Comparison of ENCODE assay signal across 7 mouse cellular contexts in the genomic region with DNA sequence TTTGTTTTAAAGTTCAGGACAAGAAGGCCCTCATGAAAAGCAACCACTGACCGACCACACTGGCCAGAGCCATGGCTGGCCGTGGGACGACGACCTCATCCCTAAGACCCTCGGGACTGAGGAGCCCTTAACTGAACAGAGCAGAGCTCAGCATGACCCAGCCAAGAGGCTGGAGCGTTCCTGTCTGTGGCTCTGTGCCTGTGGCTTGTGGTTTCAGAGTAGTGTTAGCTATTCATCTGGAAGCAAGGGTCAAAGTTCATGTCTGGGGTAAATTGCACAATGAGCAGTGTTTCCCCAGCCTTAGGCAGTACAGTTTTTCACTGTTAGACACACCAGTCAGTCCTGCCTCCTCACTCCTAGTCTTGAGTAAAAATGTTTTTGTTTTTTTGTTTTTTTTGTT. TPM values are rescaled to one million over a fixed set of nuclear protein-coding genes. Genes with fewer than 3 reads are reported as not detected.
A peak's percentile ranks its signal among the peaks of the same experiment; 100 is the strongest.
DNase-seq lines count a peak whose midpoint lies in the region; ATAC-seq lines count a peak whose summit lies in the region.

No protein-coding gene starts in this region.

- DNase-seq in liver, result peak; percentile 41
- DNase-seq in neural tube, embryonic 11.5 days (ENCODE audit: low spot score), result peak; percentile 48
- DNase-seq in left cerebral cortex, postnatal 4 days, result no peak
- no peak for DNase-seq in left cerebral cortex, adult 9 months (ENCODE audit: low spot score in 2 of 2)

- ATAC-seq in midbrain, embryonic 12.5 days (ENCODE audit: low FRiP score, low read depth), result no peak
- no peak for ATAC-seq in midbrain, embryonic 15.5 days (replicated peaks)
- ATAC-seq in embryonic facial prominence, embryonic 12.5 days (ENCODE audit: insufficient number of reproducible peaks, insufficient read depth, low FRiP score, low TSS enrichment), result no peak; the same call in 1 of the 2 replicates
- ATAC-seq in neural tube, embryonic 11.5 days (ENCODE audit: insufficient read depth, low FRiP score, low TSS enrichment), result no peak

- H3K4me1 ChIP-seq in midbrain, embryonic 12.5 days, result peaks cover 32% of the 10 kb centered on the region
- peaks cover 22% of the 10 kb centered on the region for H3K4me1 ChIP-seq in midbrain, embryonic 15.5 days
- H3K4me1 ChIP-seq in embryonic facial prominence, embryonic 12.5 days, result peaks cover 21% of the 10 kb centered on the region
- H3K4me1 ChIP-seq in neural tube, embryonic 11.5 days (ENCODE audit: control insufficient read depth, insufficient read depth, low read length), result peaks cover 27% of the 10 kb centered on the region

- no peak overlapping the region for H3K4me3 ChIP-seq in midbrain, embryonic 12.5 days
- no peak overlapping the region for H3K4me3 ChIP-seq in midbrain, embryonic 15.5 days
- no peak overlapping the region for H3K4me3 ChIP-seq in embryonic facial prominence, embryonic 12.5 days
- no peak overlapping the region for H3K4me3 ChIP-seq in neural tube, embryonic 11.5 days (ENCODE audit: low read depth, low read length)

- no peaks in the 10 kb centered on the region for H3K27me3 ChIP-seq in midbrain, embryonic 12.5 days
- H3K27me3 ChIP-seq in midbrain, embryonic 15.5 days (replicated peaks), result no peaks in the 10 kb centered on the region
- no peaks in the 10 kb centered on the region for H3K27me3 ChIP-seq in embryonic facial prominence, embryonic 12.5 days
- H3K27me3 ChIP-seq in neural tube, embryonic 11.5 days (ENCODE audit: control insufficient read depth, insufficient read depth, low read length), result no peaks in the 10 kb centered on the region

- peaks cover 6% of the 10 kb centered on the region for H3K36me3 ChIP-seq in midbrain, embryonic 12.5 days
- H3K36me3 ChIP-seq in midbrain, embryonic 15.5 days (replicated peaks), result no peaks in the 10 kb centered on the region
- H3K36me3 ChIP-seq in embryonic facial prominence, embryonic 12.5 days, result peaks cover 17% of the 10 kb centered on the region; the same call in 1 of the 2 replicates
- H3K36me3 ChIP-seq in neural tube, embryonic 11.5 days (ENCODE audit: control insufficient read depth, insufficient read depth, low read length), result 0 out of 2 replicates have a peak, but pooled peaks cover 2% of the 10 kb centered on the region

- WGBS in midbrain, embryonic 12.5 days, result 8% methylated on average over 6 of the region's 6 CpGs
- WGBS in midbrain, embryonic 15.5 days, result 18% methylated on average over 6 of the region's 6 CpGs
- WGBS in embryonic facial prominence, embryonic 12.5 days, result 7% methylated on average over 6 of the region's 6 CpGs
- WGBS in neural tube, embryonic 11.5 days, result 12% methylated on average over 6 of the region's 6 CpGs

- no peak overlapping the region for H3K4me2 ChIP-seq in midbrain, embryonic 12.5 days (replicated peaks)
- no peak overlapping the region for H3K4me2 ChIP-seq in midbrain, embryonic 15.5 days
- no peak overlapping the region for H3K4me2 ChIP-seq in embryonic facial prominence, embryonic 12.5 days (replicated peaks)
- no peak overlapping the region for H3K4me2 ChIP-seq in neural tube, embryonic 11.5 days (ENCODE audit: low read depth)

- H3K27ac ChIP-seq in midbrain, embryonic 12.5 days (replicated peaks), result peak overlapping the region; percentile 22; the same call in 1 of the 2 replicates
- H3K27ac ChIP-seq in midbrain, embryonic 15.5 days, result no peak overlapping the region
- H3K27ac ChIP-seq in embryonic facial prominence, embryonic 12.5 days, result peak overlapping the region; percentile 54; the same call in 1 of the 2 replicates
- H3K27ac ChIP-seq in neural tube, embryonic 11.5 days (ENCODE audit: low read depth, low read length), result no peak overlapping the region

- H3K9ac ChIP-seq in midbrain, embryonic 12.5 days (replicated peaks), result no peak overlapping the region
- no peak overlapping the region for H3K9ac ChIP-seq in midbrain, embryonic 15.5 days
- H3K9ac ChIP-seq in embryonic facial prominence, embryonic 12.5 days, result no peak overlapping the region
- H3K9ac ChIP-seq in neural tube, embryonic 11.5 days (ENCODE audit: low read length), result no peak overlapping the region

- intact Hi-C loops in left cerebral cortex, postnatal 4 days (cut with DNase I), result no loop called here

- H3K9me3 ChIP-seq in midbrain, embryonic 12.5 days, result no peaks in the 10 kb centered on the region
- H3K9me3 ChIP-seq in midbrain, embryonic 15.5 days, result no peaks in the 10 kb centered on the region
- H3K9me3 ChIP-seq in embryonic facial prominence, embryonic 12.5 days, result no peaks in the 10 kb centered on the region
- no peaks in the 10 kb centered on the region for H3K9me3 ChIP-seq in neural tube, embryonic 11.5 days (ENCODE audit: control insufficient read depth, low read length)

RNA-seq across cellular contexts. Expression of gene H1fx, which starts 11.3 kb away (rescaled TPM):
- polyA plus RNA-seq in midbrain, embryonic 12.5 days (2016; fragmentation: Nextera tagmentation; extraction: Ambion mirVana), result 81.7 and 87.7 TPM in 2 replicates
- 38.7 and 43.4 TPM in 2 replicates for polyA plus RNA-seq in midbrain, embryonic 15.5 days (2015; fragmentation: Nextera tagmentation; extraction: Ambion mirVana)
- polyA plus RNA-seq in embryonic facial prominence, embryonic 12.5 days (2016; fragmentation: Nextera tagmentation; extraction: Ambion mirVana), result 88.3 and 117 TPM in 2 replicates
- 91.9 and 92.1 TPM in 2 replicates for polyA plus RNA-seq in neural tube, embryonic 11.5 days (2014; fragmentation: Nextera tagmentation; extraction: Ambion mirVana)
- total RNA-seq in left cerebral cortex, postnatal 4 days (2021), result 10 to 100 TPM; 81.6 to 87.7 TPM

RNA-seq across cellular contexts. Expression of gene Rab7, which starts 52.3 kb away (rescaled TPM):
- polyA plus RNA-seq in midbrain, embryonic 12.5 days (2016; fragmentation: Nextera tagmentation; extraction: Ambion mirVana), result 209 and 214 TPM in 2 replicates
- 344 and 347 TPM in 2 replicates for polyA plus RNA-seq in midbrain, embryonic 15.5 days (2015; fragmentation: Nextera tagmentation; extraction: Ambion mirVana)
- polyA plus RNA-seq in embryonic facial prominence, embryonic 12.5 days (2016; fragmentation: Nextera tagmentation; extraction: Ambion mirVana), result 169 and 175 TPM in 2 replicates
- 275 and 276 TPM in 2 replicates for polyA plus RNA-seq in neural tube, embryonic 11.5 days (2014; fragmentation: Nextera tagmentation; extraction: Ambion mirVana)
- total RNA-seq in left cerebral cortex, postnatal 4 days (2021), result 100 to 1,000 TPM; 278 to 279 TPM

Comparison
In these comparisons a context has a peak if more than half of its experiments do, and no peak if none do; other contexts are left out.
1. H3K27ac ChIP-seq: peak in midbrain, embryonic 12.5 days (single experiment) and embryonic facial prominence, embryonic 12.5 days (single experiment); none in midbrain, embryonic 15.5 days (single experiment) and neural tube, embryonic 11.5 days (single experiment).
2. DNase-seq: peak in liver (single experiment) and neural tube, embryonic 11.5 days (single experiment); none in left cerebral cortex, postnatal 4 days (single experiment) and left cerebral cortex, adult 9 months (0 of 2).